8 mouse cellular contexts compared by ENCODE assay signal in the genomic region with DNA sequence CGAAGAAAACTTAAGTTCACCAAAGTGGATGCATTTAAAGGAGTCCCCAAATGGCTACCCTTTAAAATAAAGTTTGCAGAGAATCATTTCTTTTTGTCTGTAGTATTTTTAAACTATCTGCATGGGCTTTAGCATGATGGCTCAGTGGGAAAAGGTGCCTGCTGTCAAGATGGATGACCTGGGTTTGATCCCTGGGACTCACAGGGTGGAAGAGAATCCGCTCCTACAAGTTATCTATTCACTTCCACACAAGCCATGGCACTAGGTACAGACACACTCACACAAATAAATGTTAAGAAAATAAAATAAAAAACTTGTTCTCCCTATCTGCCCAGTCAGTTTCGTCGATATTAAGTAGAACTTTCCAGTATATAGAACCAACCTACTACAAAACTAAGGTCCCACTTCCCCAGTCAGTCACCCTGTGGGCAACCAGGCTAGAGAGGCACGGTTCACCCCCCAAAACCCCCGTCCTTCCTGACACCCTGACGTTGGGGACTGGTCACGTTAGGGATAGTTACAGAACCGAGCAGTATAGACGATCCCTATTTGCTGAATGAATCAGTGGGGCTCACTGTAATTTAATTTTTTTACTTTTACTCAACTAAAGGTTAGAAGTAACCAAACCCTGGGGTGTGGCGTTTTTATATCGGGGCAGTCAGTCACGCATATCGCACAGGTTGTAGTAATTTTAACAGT. TPM values are rescaled to one million over a fixed set of nuclear protein-coding genes. Genes with fewer than 3 reads are reported as not detected.
DNase-seq lines count a peak whose midpoint lies in the region; ATAC-seq and TF ChIP-seq lines count a peak whose summit lies in the region.

No protein-coding gene starts in this region.

- H3K79me2 ChIP-seq in MEL (ENCODE audit: control insufficient read depth, insufficient read depth, low read length, poor library complexity) = peaks cover 53% of the 10 kb centered on the region

- H3K27me3 ChIP-seq in heart, embryonic 16.5 days (ENCODE audit: control insufficient read depth, insufficient read depth, low read length) = no peaks in the 10 kb centered on the region
- no peaks in the 10 kb centered on the region for H3K27me3 ChIP-seq in MEL (ENCODE audit: control insufficient read depth in 1 of 2, insufficient read depth in 2 of 2, low read length in 2 of 2)
- no peaks in the 10 kb centered on the region for H3K27me3 ChIP-seq in hindbrain, embryonic 11.5 days (ENCODE audit: control insufficient read depth, insufficient read depth, low read length)
- H3K27me3 ChIP-seq in midbrain, embryonic 11.5 days (ENCODE audit: control insufficient read depth, insufficient read depth, low read length) = no peaks in the 10 kb centered on the region

- WGBS in heart, embryonic 16.5 days = 27% methylated on average over 14 of the region's 14 CpGs
- 24% methylated on average over 14 of the region's 14 CpGs for whole genome bisulfite sequencing in hindbrain, embryonic 11.5 days
- 26% methylated on average over 14 of the region's 14 CpGs for WGBS in midbrain, embryonic 11.5 days

- no peak for TF ChIP-seq POLR2A in MEL (IDR thresholded peaks at IDR 0.05; ENCODE audit: control insufficient read depth in 1 of 2, insufficient read depth in 1 of 2, low read depth in 1 of 2, low read length in 2 of 2, poor library complexity in 1 of 2)

- H3K4me1 ChIP-seq in heart, embryonic 16.5 days (ENCODE audit: control insufficient read depth, insufficient read depth, low read length) = peaks cover 31% of the 10 kb centered on the region
- peaks cover 9 to 19% of the 10 kb centered on the region in 2 experiments; a peak in 3 of 4 replicates for H3K4me1 ChIP-seq in MEL (ENCODE audit: control insufficient read depth in 1 of 2, insufficient read depth in 2 of 2, low read length in 2 of 2)
- peaks cover 6% of the 10 kb centered on the region; the same call in 1 of the 2 replicates for H3K4me1 ChIP-seq in hindbrain, embryonic 11.5 days (replicated peaks; ENCODE audit: control insufficient read depth, insufficient read depth, low read length)
- peaks cover 16% of the 10 kb centered on the region; the same call in 1 of the 2 replicates for H3K4me1 ChIP-seq in midbrain, embryonic 11.5 days (ENCODE audit: control insufficient read depth, insufficient read depth, low read length)

- no peak for TF ChIP-seq CTCF in MEL (IDR thresholded peaks at IDR 0.05 in 2 of 3, conservative IDR thresholded peaks at IDR 0.05 in 1 of 3; ENCODE audit: control insufficient read depth in 1 of 3, insufficient read depth in 1 of 3, low read depth in 2 of 3, low read length in 3 of 3, poor library complexity in 1 of 3, severe bottlenecking in 1 of 3)

- DNase-seq in heart, postnatal 25 days (ENCODE audit: low spot score) = no peak
- DNase-seq in MEL (ENCODE audit: low read depth, low spot score) = peak; percentile 45
- DNase-seq in hindbrain, embryonic 11.5 days (ENCODE audit: low spot score) = no peak
- DNase-seq in midbrain, embryonic 11.5 days (ENCODE audit: low spot score, missing footprints) = peak; percentile 62
- DNase-seq in spleen, postnatal 4 days (ENCODE audit: low spot score in 2 of 2) = no peak
- no peak for DNase-seq in adrenal gland, adult 2 months
- DNase-seq in left cerebral cortex, postnatal 4 days = no peak

- no peak overlapping the region for H3K27ac ChIP-seq in heart, embryonic 16.5 days (ENCODE audit: low read length)
- peak overlapping the region; percentile 50 for H3K27ac ChIP-seq in MEL (ENCODE audit: control insufficient read depth, low read depth, low read length)
- H3K27ac ChIP-seq in hindbrain, embryonic 11.5 days (ENCODE audit: low read depth, low read length) = no peak overlapping the region
- H3K27ac ChIP-seq in midbrain, embryonic 11.5 days (ENCODE audit: low read depth, low read length) = no peak overlapping the region

- no peaks in the 10 kb centered on the region for H3K36me3 ChIP-seq in heart, embryonic 16.5 days (ENCODE audit: control insufficient read depth, insufficient read depth)
- peaks cover 0 to 29% of the 10 kb centered on the region in 2 experiments; a peak in 2 of 4 replicates for H3K36me3 ChIP-seq in MEL (ENCODE audit: control insufficient read depth in 1 of 2, insufficient read depth in 2 of 2, low read length in 2 of 2)
- no peaks in the 10 kb centered on the region for H3K36me3 ChIP-seq in hindbrain, embryonic 11.5 days (ENCODE audit: control insufficient read depth, insufficient read depth, low read length)
- no peaks in the 10 kb centered on the region for H3K36me3 ChIP-seq in midbrain, embryonic 11.5 days (ENCODE audit: control insufficient read depth, insufficient read depth, low read length)

- TF ChIP-seq EP300 in MEL (IDR thresholded peaks at IDR 0.05; ENCODE audit: low read depth in 1 of 2, low read length in 2 of 2) = no peak

- H3K4me2 ChIP-seq in heart, embryonic 16.5 days (ENCODE audit: low read depth, low read length) = peak overlapping the region; percentile 89
- peak overlapping the region; percentile 59 for H3K4me2 ChIP-seq in hindbrain, embryonic 11.5 days (replicated peaks; ENCODE audit: low read depth, low read length)
- peak overlapping the region; percentile 80 for H3K4me2 ChIP-seq in midbrain, embryonic 11.5 days

- TF ChIP-seq RAD21 in MEL (IDR thresholded peaks at IDR 0.05; ENCODE audit: low read depth, low read length) = no peak

- H3K9me3 ChIP-seq in heart, embryonic 16.5 days (replicated peaks; ENCODE audit: control insufficient read depth, low read length) = no peaks in the 10 kb centered on the region
- H3K9me3 ChIP-seq in MEL (replicated peaks; ENCODE audit: insufficient read depth, low read length) = no peaks in the 10 kb centered on the region
- H3K9me3 ChIP-seq in hindbrain, embryonic 11.5 days (ENCODE audit: control insufficient read depth, low read length) = no peaks in the 10 kb centered on the region
- no peaks in the 10 kb centered on the region for H3K9me3 ChIP-seq in midbrain, embryonic 11.5 days (ENCODE audit: control insufficient read depth, low read length)

- H3K4me3 ChIP-seq in heart, embryonic 16.5 days (ENCODE audit: low read length) = peak overlapping the region; percentile 81
- H3K4me3 ChIP-seq in MEL (ENCODE audit: control insufficient read depth in 1 of 2, insufficient read depth in 1 of 2, low read depth in 2 of 2, low read length in 2 of 2) = peak overlapping the region; percentile 75 to 81
- H3K4me3 ChIP-seq in hindbrain, embryonic 11.5 days (ENCODE audit: low read depth, low read length) = peak overlapping the region; percentile 80
- peak overlapping the region; percentile 82 for H3K4me3 ChIP-seq in midbrain, embryonic 11.5 days (ENCODE audit: low read depth, low read length)

- intact Hi-C loops in heart, postnatal 25 days (cut with DNase I) = no loop called here
- intact Hi-C loops in left cerebral cortex, postnatal 4 days (cut with DNase I) = no loop called here

- ATAC-seq in heart, embryonic 16.5 days (replicated peaks; ENCODE audit: extremely low read depth, insufficient read depth, low FRiP score) = no peak
- no peak for ATAC-seq in hindbrain, embryonic 11.5 days (ENCODE audit: low FRiP score)
- ATAC-seq in midbrain, embryonic 11.5 days (ENCODE audit: low FRiP score) = no peak

- H3K9ac ChIP-seq in heart, embryonic 16.5 days (ENCODE audit: low read length) = peak overlapping the region; percentile 87
- peak overlapping the region; percentile 87 for H3K9ac ChIP-seq in MEL (ENCODE audit: control insufficient read depth, low read depth, low read length, poor library complexity, severe bottlenecking)
- peak overlapping the region; percentile 86 for H3K9ac ChIP-seq in hindbrain, embryonic 11.5 days (ENCODE audit: low read depth, low read length)
- H3K9ac ChIP-seq in midbrain, embryonic 11.5 days (ENCODE audit: low read length) = peak overlapping the region; percentile 90

TF ChIP-seq in MEL, 35 proteins besides CTCF, POLR2A, EP300 and RAD21 (continues in another document):
- TF ChIP-seq MAX (IDR thresholded peaks at IDR 0.05; ENCODE audit: low read length) (no peak), RCOR1 (IDR thresholded peaks at IDR 0.05; ENCODE audit: low read depth, low read length) (no peak)

RNA-seq across cellular contexts. Expression of a gene that starts 1.0 kb away (rescaled TPM):
- 219 and 223 TPM in 2 replicates for polyA plus RNA-seq in heart, embryonic 16.5 days (2015; fragmentation: Nextera tagmentation; extraction: Ambion mirVana)
- 100 to 1,000 TPM; 306 to 315 TPM for total RNA-seq in heart, postnatal 25 days (2021)
- total RNA-seq in MEL (2012; rRNA removed) = 109 and 117 TPM in 2 replicates
- 100 to 1,000 TPM in 1 of 2 experiments, not detected in 1; 108 TPM for polyA plus RNA-seq in MEL (2012; ENCODE audit: insufficient read depth in 1 of 2, insufficient read length in 2 of 2, low read depth in 1 of 2, low replicate concordance in 2 of 2, missing spikeins in 1 of 2)
- polyA plus RNA-seq in hindbrain, embryonic 11.5 days (2014; fragmentation: Nextera tagmentation; extraction: Ambion mirVana) = 145 and 152 TPM in 2 replicates
- polyA plus RNA-seq in midbrain, embryonic 11.5 days (2014; fragmentation: Nextera tagmentation; extraction: Ambion mirVana) = 152 and 155 TPM in 2 replicates
- total RNA-seq in adrenal gland, adult 2 months (2021) = 100 to 1,000 TPM in 1 of 2 experiments, 10 to 100 TPM in 1; 86.9 to 105 TPM
- polyA plus RNA-seq in adrenal gland, adult 2 months (2012; rRNA removed) = 155 and 161 TPM in 2 replicates
- total RNA-seq in left cerebral cortex, postnatal 4 days (2021) = 100 to 1,000 TPM; 110 TPM

RNA-seq across cellular contexts. Expression of a gene that starts 3.8 kb away (rescaled TPM):
- 7.1 and 7.6 TPM in 2 replicates for polyA plus RNA-seq in heart, embryonic 16.5 days (2015; fragmentation: Nextera tagmentation; extraction: Ambion mirVana)
- 10 to 100 TPM; 12.8 to 14.6 TPM for total RNA-seq in heart, postnatal 25 days (2021)
- 21.0 and 21.9 TPM in 2 replicates for total RNA-seq in MEL (2012; rRNA removed)
- 10 to 100 TPM in 1 of 2 experiments, not detected in 1; 36.7 TPM for polyA plus RNA-seq in MEL (2012; ENCODE audit: insufficient read depth in 1 of 2, insufficient read length in 2 of 2, low read depth in 1 of 2, low replicate concordance in 2 of 2, missing spikeins in 1 of 2)
- polyA plus RNA-seq in hindbrain, embryonic 11.5 days (2014; fragmentation: Nextera tagmentation; extraction: Ambion mirVana) = 20.9 and 21.4 TPM in 2 replicates
- 24.8 and 24.9 TPM in 2 replicates for polyA plus RNA-seq in midbrain, embryonic 11.5 days (2014; fragmentation: Nextera tagmentation; extraction: Ambion mirVana)
- 10 to 100 TPM; 13.8 to 17.6 TPM for total RNA-seq in adrenal gland, adult 2 months (2021)
- polyA plus RNA-seq in adrenal gland, adult 2 months (2012; rRNA removed) = 3.7 and 4.0 TPM in 2 replicates
- 10 to 100 TPM; 42.1 to 42.9 TPM for total RNA-seq in left cerebral cortex, postnatal 4 days (2021)

RNA-seq across cellular contexts. Expression of a gene that starts 58.7 kb away (rescaled TPM):
- 49.2 and 63.7 TPM in 2 replicates for polyA plus RNA-seq in heart, embryonic 16.5 days (2015; fragmentation: Nextera tagmentation; extraction: Ambion mirVana)
- 10 to 100 TPM; 46.5 to 53.1 TPM for total RNA-seq in heart, postnatal 25 days (2021)
- 2.4 and 2.9 TPM in 2 replicates for total RNA-seq in MEL (2012; rRNA removed)
- polyA plus RNA-seq in MEL (2012; ENCODE audit: insufficient read depth in 1 of 2, insufficient read length in 2 of 2, low read depth in 1 of 2, low replicate concordance in 2 of 2, missing spikeins in 1 of 2) = 10 to 100 TPM in 1 of 2 experiments, not detected in 1; 16.5 TPM
- polyA plus RNA-seq in hindbrain, embryonic 11.5 days (2014; fragmentation: Nextera tagmentation; extraction: Ambion mirVana) = 192 and 221 TPM in 2 replicates
- polyA plus RNA-seq in midbrain, embryonic 11.5 days (2014; fragmentation: Nextera tagmentation; extraction: Ambion mirVana) = 176 and 184 TPM in 2 replicates
- 10 to 100 TPM; 19.3 to 21.5 TPM for total RNA-seq in adrenal gland, adult 2 months (2021)
- polyA plus RNA-seq in adrenal gland, adult 2 months (2012; rRNA removed) = 14.4 and 20.5 TPM in 2 replicates
- total RNA-seq in left cerebral cortex, postnatal 4 days (2021) = 100 to 1,000 TPM; 126 to 141 TPM

Comparison
In these comparisons a context has a peak if more than half of its experiments do, and no peak if none do; other contexts are left out.
1. DNase-seq: peak in MEL (single experiment) and midbrain, embryonic 11.5 days (single experiment); none in heart, postnatal 25 days (single experiment), hindbrain, embryonic 11.5 days (single experiment), spleen, postnatal 4 days (0 of 2), adrenal gland, adult 2 months (single experiment) and left cerebral cortex, postnatal 4 days (single experiment).
2. Peak in every context shown above with its lines, with median percentiles within 50 percentile points of each other: H3K4me2 ChIP-seq, H3K4me3 ChIP-seq and H3K9ac ChIP-seq.